Mouse (Mus musculus) induced T-regulatory cell, adult 2 months (primary cell): ENCODE data around the gene Cnih3.

Source experiments
- DNase-seq: peaks from one replicate; pipeline ENCODE4 v3.0.0-alpha.2; 2012; ENCODE audit warnings: low read depth

The Cnih3 gene

DNA sequence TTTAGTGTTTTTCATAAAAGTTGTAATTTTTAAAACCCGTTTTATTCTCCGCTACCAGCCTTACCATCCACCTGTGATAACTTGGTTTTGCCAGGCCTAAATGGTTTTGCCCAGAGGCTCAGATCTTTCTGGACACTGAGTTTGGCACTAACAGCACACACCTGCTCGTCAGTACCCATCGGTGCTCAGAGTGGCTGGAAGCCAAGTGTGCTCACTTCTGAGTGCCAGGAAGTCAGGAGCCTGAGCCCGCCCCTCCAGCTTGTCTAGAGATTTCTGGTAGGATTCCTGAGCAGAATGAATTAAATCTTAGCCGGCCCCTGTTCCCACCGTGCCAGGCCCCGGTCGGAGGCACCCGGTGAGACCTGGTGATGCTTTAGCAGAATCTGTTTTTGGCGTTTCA lies 54.9 kb downstream of the Cnih3 start:
- DNase-seq: no peak

- no peak for DNase-seq
Measured at GRCm38 (mm10) chr1:181408086-181408975, 55.9 kb downstream of the Cnih3 start.

- no peak for DNase-seq
Measured at GRCm38 (mm10) chr1:181409693-181410092, 57.3 kb downstream of the Cnih3 start.

GRCm38 (mm10) chr1:181410647-181411254 lies 58.3 kb downstream of the Cnih3 start:
- DNase-seq: no peak

- no peak for DNase-seq
Measured at GRCm38 (mm10) chr1:181414985-181415384, 62.6 kb downstream of the Cnih3 start.

GRCm38 (mm10) chr1:181416841-181417240 lies 64.4 kb downstream of the Cnih3 start:
- DNase-seq: no peak

DNA sequence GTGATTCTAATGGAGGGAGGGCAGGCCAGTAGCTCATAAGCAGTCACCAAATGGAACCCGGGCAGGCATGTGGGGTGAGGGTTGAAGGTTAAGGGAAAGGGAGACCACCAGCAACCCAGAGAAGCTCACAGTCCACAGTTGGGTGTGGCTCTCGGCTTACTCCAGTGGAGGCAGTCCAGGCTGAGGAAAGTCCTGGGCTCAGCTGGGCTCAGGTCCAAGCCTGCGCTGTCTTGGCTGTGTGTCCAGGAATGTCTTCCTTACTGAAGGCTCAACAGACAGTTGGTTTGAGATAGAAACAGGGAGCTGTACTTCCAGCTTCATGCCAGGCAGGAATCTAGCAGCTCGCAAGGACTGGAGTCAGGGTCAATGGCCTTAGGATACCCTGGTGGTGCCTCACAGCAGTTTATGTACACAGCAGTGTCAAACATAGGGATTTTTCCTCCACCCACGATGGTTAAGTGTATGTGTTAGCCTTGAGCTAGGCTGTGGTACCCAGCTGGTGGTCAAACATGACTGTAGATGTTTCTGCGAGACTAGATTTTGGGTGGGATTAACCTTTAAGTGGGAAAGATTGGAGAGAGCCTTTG lies 65.6 kb downstream of the Cnih3 start:
- DNase-seq: no peak

DNA sequence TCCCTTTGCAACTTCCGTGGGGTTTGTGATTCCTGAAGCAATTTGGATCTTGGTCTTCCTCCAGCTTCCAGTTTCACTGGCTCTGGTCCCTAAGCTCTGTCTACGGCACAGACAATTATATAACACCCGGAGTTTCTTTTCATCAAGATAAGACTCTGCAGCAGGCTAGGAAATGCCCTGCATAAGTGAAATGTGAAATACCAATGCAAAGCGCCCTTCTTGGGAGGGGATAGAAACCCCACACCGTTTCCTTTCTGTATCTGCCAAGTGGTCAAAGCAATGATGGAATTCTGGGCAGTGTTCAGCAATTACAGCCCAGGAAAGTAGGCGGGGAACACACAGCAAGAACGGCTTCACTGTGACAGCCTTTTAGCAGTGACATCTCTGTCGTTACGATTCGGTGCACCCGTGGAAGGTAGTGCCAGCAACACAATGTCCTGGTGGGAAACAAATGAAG lies 67.7 kb downstream of the Cnih3 start:
- no peak for DNase-seq

- DNase-seq: no peak
Measured at GRCm38 (mm10) chr1:181422796-181423195, 70.4 kb downstream of the Cnih3 start.

- DNase-seq: no peak
Measured at GRCm38 (mm10) chr1:181424922-181425321, 72.5 kb downstream of the Cnih3 start.

- DNase-seq: no peak
Measured at GRCm38 (mm10) chr1:181425388-181425787, 73.0 kb downstream of the Cnih3 start.

- no peak for DNase-seq
Measured at GRCm38 (mm10) chr1:181426406-181426805, 74.0 kb downstream of the Cnih3 start.

GRCm38 (mm10) chr1:181433263-181433662 lies 80.8 kb downstream of the Cnih3 start:
- DNase-seq: no peak

- DNase-seq: no peak
Measured at GRCm38 (mm10) chr1:181435414-181435813, 83.0 kb downstream of the Cnih3 start.

DNA sequence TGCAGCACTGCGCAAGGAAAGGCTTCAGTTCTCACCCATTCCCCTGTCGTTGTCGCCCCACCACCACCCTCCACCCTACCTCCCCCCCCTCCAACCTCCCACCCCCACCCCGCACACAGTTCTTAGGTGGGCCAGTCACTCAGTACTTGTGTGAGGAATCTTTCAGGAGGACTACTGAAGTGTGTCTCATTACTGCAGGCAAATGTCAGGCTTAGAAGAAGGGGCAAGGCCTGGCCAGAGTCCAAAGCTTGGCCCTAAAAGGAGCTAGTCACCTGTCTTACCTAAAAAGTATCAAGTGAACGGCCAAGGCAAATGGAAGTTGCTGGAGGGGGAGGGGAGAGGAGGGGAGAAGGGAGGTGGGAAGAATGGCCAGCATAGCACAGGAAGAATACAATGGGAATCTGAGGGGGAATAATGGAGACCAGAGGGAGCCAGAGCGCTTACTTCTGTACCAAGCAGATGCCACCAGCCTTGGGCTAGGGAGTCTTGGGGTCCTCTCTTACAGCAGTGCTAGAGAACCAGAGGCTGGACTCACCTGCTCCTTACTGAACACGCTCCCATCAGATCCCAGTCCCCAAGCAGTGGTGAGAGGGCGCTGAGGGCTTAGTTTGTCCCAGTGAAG lies 88.7 kb downstream of the Cnih3 start:
- DNase-seq: no peak

DNA sequence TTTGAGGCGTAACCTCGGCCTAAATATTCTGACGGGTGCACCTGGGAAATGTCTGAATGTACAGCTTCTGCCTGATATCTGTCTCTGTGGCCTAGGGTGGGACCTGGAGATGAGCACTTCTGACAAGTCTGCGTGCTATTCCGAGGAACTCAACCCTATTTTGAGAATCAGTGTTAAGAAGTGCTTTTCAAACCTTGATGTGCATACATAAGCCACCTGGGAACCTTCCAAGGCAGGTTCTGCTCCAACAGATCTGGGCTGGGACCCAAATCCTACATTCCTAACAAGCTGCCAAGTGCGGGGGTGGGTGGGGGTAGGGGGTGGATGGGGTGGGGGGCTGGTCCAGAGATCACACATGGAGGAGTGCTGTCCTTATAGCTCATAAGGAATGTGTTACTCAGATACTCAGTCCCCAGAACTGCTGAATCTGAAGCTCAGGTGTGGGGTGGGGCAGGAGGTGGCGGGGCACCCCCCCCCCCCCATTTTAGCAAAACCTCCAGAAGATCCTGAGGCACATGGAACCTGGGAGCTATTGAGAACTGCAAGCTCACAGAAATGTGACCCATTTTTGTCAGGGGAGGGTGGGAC lies 89.3 kb downstream of the Cnih3 start:
- no peak for DNase-seq

GRCm38 (mm10) chr1:181445041-181445440 lies 92.6 kb downstream of the Cnih3 start:
- no peak for DNase-seq

DNA sequence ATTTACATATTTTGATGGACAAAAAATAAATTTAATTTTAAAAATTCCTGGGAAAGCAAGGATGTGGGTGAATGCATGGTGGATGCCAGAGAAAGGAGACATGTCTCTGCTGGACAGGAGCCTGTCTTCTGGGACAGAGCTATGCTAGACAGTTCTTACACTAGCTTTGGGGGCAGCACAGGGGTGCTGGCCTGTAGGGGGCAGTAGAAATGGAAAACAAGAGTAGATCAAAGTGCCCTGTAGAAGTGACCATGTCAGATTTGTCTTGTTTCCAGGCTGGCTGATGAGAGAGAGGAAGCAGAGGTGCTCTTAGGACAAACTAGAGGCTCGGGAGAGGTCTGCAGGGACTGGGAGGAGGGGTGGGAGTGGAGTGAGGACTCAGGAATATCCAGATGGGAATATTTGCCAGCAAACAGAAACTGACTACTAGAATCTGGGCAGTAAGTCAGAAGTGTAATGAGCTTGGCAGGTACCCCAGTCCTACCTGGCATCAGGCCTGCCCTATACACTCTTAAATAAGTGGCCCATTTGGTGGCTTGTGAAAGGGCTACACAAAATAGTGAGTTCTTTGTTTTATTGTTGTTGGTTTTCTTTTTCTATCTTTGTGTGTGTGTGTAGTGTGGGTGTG lies 93.3 kb downstream of the Cnih3 start:
- peak; percentile 16 for DNase-seq

- DNase-seq: no peak
Measured at GRCm38 (mm10) chr1:181446591-181447114, 94.2 kb downstream of the Cnih3 start.

- DNase-seq: no peak
Measured at GRCm38 (mm10) chr1:181447576-181447975, 95.1 kb downstream of the Cnih3 start.

DNA sequence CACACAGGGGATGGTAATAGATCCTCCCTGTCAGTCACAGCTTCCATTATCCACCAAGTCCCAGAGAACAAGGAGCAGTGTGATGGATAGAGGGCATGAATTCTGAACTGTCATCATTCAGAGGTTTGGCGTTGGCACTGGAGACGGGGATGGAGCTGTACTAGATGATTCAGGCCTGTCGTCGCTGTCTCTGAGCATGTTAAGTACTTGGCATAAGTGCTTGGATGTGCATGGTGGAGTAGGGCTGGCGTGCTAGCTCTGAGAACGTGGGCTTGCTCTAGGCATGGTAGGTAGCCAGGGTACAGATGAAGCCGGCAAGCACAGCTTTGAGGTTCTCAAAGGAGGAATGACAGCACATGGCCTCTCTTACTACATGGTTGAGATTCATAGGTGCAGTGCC lies 95.6 kb downstream of the Cnih3 start:
- no peak for DNase-seq
